15 mouse cellular contexts compared by ENCODE assay signal in genomic region chr2:102384496-102384895, GRCm38 (mm10). TPM values are rescaled to one million over a fixed set of nuclear protein-coding genes. Genes with fewer than 3 reads are reported as not detected.
DNase-seq lines count a peak whose midpoint lies in the region; ATAC-seq and TF ChIP-seq lines count a peak whose summit lies in the region.
"Had no signal": no experiment of that assay in that cellular context is flagged by ENCODE, and none has a peak within 500 bp of the region (broad histone marks: within the 10 kb centered on the region; RNA-seq: fewer than 3 reads in every experiment).

No protein-coding gene starts in this region.

- H3K9me3 ChIP-seq in lung, postnatal 0 days (ENCODE audit: low read length), result no peaks in the 10 kb centered on the region

- no peaks in the 10 kb centered on the region; the same call in 1 of the 2 replicates for H3K4me1 ChIP-seq in lung, postnatal 0 days (ENCODE audit: insufficient read depth, low read depth, low read length)

- TF ChIP-seq EP300 in lung, postnatal 0 days (IDR thresholded peaks at IDR 0.05), result no peak

- no peak overlapping the region for H3K9ac ChIP-seq in lung, postnatal 0 days (replicated peaks; ENCODE audit: low read depth)
- H3K9ac ChIP-seq: embryonic facial prominence, embryonic 13.5 days had no signal

- no peak overlapping the region for H3K4me3 ChIP-seq in lung, postnatal 0 days (ENCODE audit: low read depth, low read length)
- H3K4me3 ChIP-seq: embryonic facial prominence, embryonic 13.5 days had no signal

- no peaks in the 10 kb centered on the region for H3K27me3 ChIP-seq in lung, postnatal 0 days (replicated peaks; ENCODE audit: insufficient read depth, low read length)
- H3K27me3 ChIP-seq: embryonic facial prominence, embryonic 13.5 days had no signal

- peak; percentile 21 for DNase-seq in kidney, adult 11 months
- DNase-seq in kidney, postnatal 10 days, result no peak
- peak; percentile 57 for DNase-seq in kidney, postnatal 14 days
- no peak for DNase-seq in yolk sac, embryonic 10.5 days (ENCODE audit: low spot score)
- no peak for DNase-seq in lung, postnatal 0 days (ENCODE audit: low spot score)
- DNase-seq: adrenal gland, postnatal 14 days; cerebellum, postnatal 14 days; gastrocnemius, postnatal 14 days; heart, postnatal 4 days; thymus, postnatal 4 days had no signal

- TF ChIP-seq CTCF in lung, postnatal 0 days (IDR thresholded peaks at IDR 0.05), result no peak

- no peak overlapping the region for H3K27ac ChIP-seq in lung, postnatal 0 days (ENCODE audit: low read length)
- H3K27ac ChIP-seq: embryonic facial prominence, embryonic 13.5 days; stomach, postnatal 0 days had no signal

- H3K36me3 ChIP-seq in lung, postnatal 0 days (ENCODE audit: insufficient read depth, low read length), result no peaks in the 10 kb centered on the region

- no peak overlapping the region for H3K4me2 ChIP-seq in lung, postnatal 0 days (replicated peaks; ENCODE audit: low read depth, low read length)
- H3K4me2 ChIP-seq: embryonic facial prominence, embryonic 13.5 days had no signal

- WGBS in lung, postnatal 0 days, result 33% methylated on average over 1 of the region's 1 CpGs

- ATAC-seq in CD4-positive, CD25-positive, alpha-beta regulatory T cell, adult 4 months, result peak; percentile 24
- peak; percentile 33 for ATAC-seq in activated CD4-positive, CD25-positive, alpha-beta regulatory T cell, adult 4 months
- ATAC-seq in lung, postnatal 0 days, result no peak; the same call in 1 of the 2 replicates
- ATAC-seq: forebrain, embryonic 14.5 days had no signal

RNA-seq across cellular contexts. Expression of gene Trim44, which starts 23.1 kb away (rescaled TPM):
- polyA plus RNA-seq in CD4-positive, CD25-positive, alpha-beta regulatory T cell, adult 4 months (2017; shearing (Covaris generic)), result 10 to 100 TPM in 1 of 2 experiments, 1 to 10 TPM in 1; 8.1 to 10.6 TPM
- polyA plus RNA-seq in activated CD4-positive, CD25-positive, alpha-beta regulatory T cell, adult 4 months (2017; shearing (Covaris generic)), result 1 to 10 TPM; 5.7 to 6.8 TPM
- 12.7 and 17.3 TPM in 2 replicates for polyA plus RNA-seq in lung, postnatal 0 days (2015; fragmentation: Nextera tagmentation; extraction: Ambion mirVana)

Comparison
In these comparisons a context has a peak if more than half of its experiments do, and no peak if none do; other contexts are left out.
1. DNase-seq: peak in kidney, adult 11 months (single experiment) and kidney, postnatal 14 days (single experiment); none in kidney, postnatal 10 days (single experiment), yolk sac, embryonic 10.5 days (single experiment) and lung, postnatal 0 days (single experiment).